Mouse (Mus musculus): ENCODE results near the gene Mgat3.
A peak's percentile ranks its signal among the peaks of the same experiment; 100 is the strongest.

DNA sequence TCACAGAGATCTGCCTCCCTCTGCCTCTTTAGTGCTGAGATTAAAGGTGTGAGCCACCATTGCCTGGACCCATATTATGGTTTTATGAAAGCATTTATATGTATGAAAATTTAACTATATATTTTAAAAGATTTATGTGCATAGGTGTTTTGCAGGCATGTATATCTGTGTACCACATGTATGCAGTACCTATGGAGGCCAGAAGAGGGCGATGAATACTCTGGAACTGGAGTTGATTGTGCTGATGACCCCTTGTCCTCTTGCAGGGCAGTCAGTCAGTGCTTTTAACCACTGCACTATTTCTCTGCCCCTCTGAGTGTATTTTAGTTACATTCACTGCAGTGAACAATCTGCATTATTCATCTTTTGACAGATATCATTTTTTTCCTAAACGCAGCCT is 52.3 kb downstream of the Mgat3 start:
- TF ChIP-seq NANOG (IDR thresholded peaks at IDR 0.05; ENCODE audit: borderline replicate concordance, low read length) (no peak), CTCF (conservative IDR thresholded peaks at IDR 0.05; ENCODE audit: low read length) (peak; percentile 35), POU5F1 (IDR thresholded peaks at IDR 0.05; ENCODE audit: borderline replicate concordance, low read length) (no peak)
